Mouse (Mus musculus): Measurements from ENCODE around the gene Dennd2a. TPM values are rescaled to one million over a fixed set of nuclear protein-coding genes. Genes with fewer than 3 reads are reported as not detected.

Dennd2a gene
- 0.43 to 0.58 TPM in 2 of 3 replicates, not detected in the other for total RNA-seq (2017)

GRCm38 (mm10) chr6:39557723-39558261, at the start of gene Dennd2a:
Dennd2a (minus strand) TSS chr6:39557867.
- no peak for ATAC-seq (replicated peaks; ENCODE audit: insufficient number of reproducible peaks, low FRiP score, low TSS enrichment, poor library complexity, severe bottlenecking)

GRCm38 (mm10) chr6:39607365-39607764, 49.7 kb upstream of the Dennd2a start:
- ATAC-seq (replicated peaks; ENCODE audit: insufficient number of reproducible peaks, low FRiP score, low TSS enrichment, poor library complexity, severe bottlenecking): no peak

- ATAC-seq (replicated peaks; ENCODE audit: insufficient number of reproducible peaks, low FRiP score, low TSS enrichment, poor library complexity, severe bottlenecking): no peak
These were observed 49.2 kb upstream of the Dennd2a start for GRCm38 (mm10) chr6:39606862-39607261.

GRCm38 (mm10) chr6:39606056-39606455, 48.4 kb upstream of the Dennd2a start:
- ATAC-seq (replicated peaks; ENCODE audit: insufficient number of reproducible peaks, low FRiP score, low TSS enrichment, poor library complexity, severe bottlenecking): no peak

GRCm38 (mm10) chr6:39604565-39604964, 46.9 kb upstream of the Dennd2a start:
- no peak for ATAC-seq (replicated peaks; ENCODE audit: insufficient number of reproducible peaks, low FRiP score, low TSS enrichment, poor library complexity, severe bottlenecking)

GRCm38 (mm10) chr6:39601828-39602227, 44.2 kb upstream of the Dennd2a start:
- no peak for ATAC-seq (replicated peaks; ENCODE audit: insufficient number of reproducible peaks, low FRiP score, low TSS enrichment, poor library complexity, severe bottlenecking)

- ATAC-seq (replicated peaks; ENCODE audit: insufficient number of reproducible peaks, low FRiP score, low TSS enrichment, poor library complexity, severe bottlenecking): no peak
These were observed 43.2 kb upstream of the Dennd2a start for GRCm38 (mm10) chr6:39600851-39601250.

- peak; percentile 99 for ATAC-seq (replicated peaks; ENCODE audit: insufficient number of reproducible peaks, low FRiP score, low TSS enrichment, poor library complexity, severe bottlenecking)
These were observed 34.9 kb upstream of the Dennd2a start, which contains the start of gene Ndufb2 for GRCm38 (mm10) chr6:39592401-39593214. Ndufb2 (plus strand) TSS chr6:39592574.

GRCm38 (mm10) chr6:39591481-39591880, 33.8 kb upstream of the Dennd2a start:
- ATAC-seq (replicated peaks; ENCODE audit: insufficient number of reproducible peaks, low FRiP score, low TSS enrichment, poor library complexity, severe bottlenecking): no peak

- ATAC-seq (replicated peaks; ENCODE audit: insufficient number of reproducible peaks, low FRiP score, low TSS enrichment, poor library complexity, severe bottlenecking): no peak
These were observed 27.9 kb upstream of the Dennd2a start, which contains the start of gene Gm42420 for GRCm38 (mm10) chr6:39585517-39585916. Gm42420 (plus strand) TSS chr6:39585753.

- ATAC-seq (replicated peaks; ENCODE audit: insufficient number of reproducible peaks, low FRiP score, low TSS enrichment, poor library complexity, severe bottlenecking): no peak
These were observed 23.6 kb upstream of the Dennd2a start for GRCm38 (mm10) chr6:39581087-39581784.

GRCm38 (mm10) chr6:39580558-39580957, 22.9 kb upstream of the Dennd2a start:
- no peak for ATAC-seq (replicated peaks; ENCODE audit: insufficient number of reproducible peaks, low FRiP score, low TSS enrichment, poor library complexity, severe bottlenecking)

GRCm38 (mm10) chr6:39579552-39579951, 21.9 kb upstream of the Dennd2a start:
- ATAC-seq (replicated peaks; ENCODE audit: insufficient number of reproducible peaks, low FRiP score, low TSS enrichment, poor library complexity, severe bottlenecking): no peak

- ATAC-seq (replicated peaks; ENCODE audit: insufficient number of reproducible peaks, low FRiP score, low TSS enrichment, poor library complexity, severe bottlenecking): no peak
These were observed 17.3 kb upstream of the Dennd2a start for GRCm38 (mm10) chr6:39574951-39575350.

GRCm38 (mm10) chr6:39574555-39574869, 16.8 kb upstream of the Dennd2a start:
- 0 out of 2 replicates have a peak, but pooled peaks have one; percentile 6 for ATAC-seq (replicated peaks; ENCODE audit: insufficient number of reproducible peaks, low FRiP score, low TSS enrichment, poor library complexity, severe bottlenecking)

GRCm38 (mm10) chr6:39573791-39574554, 16.3 kb upstream of the Dennd2a start, which contains the start of gene Adck2:
Adck2 (plus strand) TSS chr6:39573873.
- ATAC-seq (replicated peaks; ENCODE audit: insufficient number of reproducible peaks, low FRiP score, low TSS enrichment, poor library complexity, severe bottlenecking): peak; percentile 90

- no peak for ATAC-seq (replicated peaks; ENCODE audit: insufficient number of reproducible peaks, low FRiP score, low TSS enrichment, poor library complexity, severe bottlenecking)
These were observed 12.8 kb upstream of the Dennd2a start for GRCm38 (mm10) chr6:39570426-39570825.

GRCm38 (mm10) chr6:39567528-39567927, 9.9 kb upstream of the Dennd2a start:
- peak; percentile 52; the same call in 1 of the 2 replicates for ATAC-seq (replicated peaks; ENCODE audit: insufficient number of reproducible peaks, low FRiP score, low TSS enrichment, poor library complexity, severe bottlenecking)
